Mouse (Mus musculus) MEL (cell line): ENCODE data around the gene Cmss1. TPM values are rescaled to one million over a fixed set of nuclear protein-coding genes. Genes with fewer than 3 reads are reported as not detected.

Source experiments
- DNase-seq: peaks from one replicate; pipeline ENCODE4 v3.0.0; 2011; ENCODE audit warnings: low read depth, low spot score
- H3K27ac ChIP-seq: 2 replicates; pipeline ENCODE4 v1.5.1; 2012; ENCODE audit warnings: low read depth, mild to moderate bottlenecking, control low read depth, low read length, moderate library complexity; ENCODE audit not compliant: control insufficient read depth
- H3K27me3 ChIP-seq, 2 experiments: fragments of 150-350 bp in 1 of 2; sonication (generic) in 1 of 2; 2 replicates each; pipeline ENCODE4 v1.6.1; 2012; ENCODE audit warnings: low read length in 2 of 2, mild to moderate bottlenecking in 2 of 2, improper control_type of control experiment in 1 of 2, moderate library complexity in 1 of 2; ENCODE audit not compliant: insufficient read depth in 2 of 2, control insufficient read depth in 1 of 2
- H3K36me3 ChIP-seq, 2 experiments: 2 replicates each; pipeline ENCODE4 v1.6.1; 2012 to 2014; ENCODE audit warnings: low read length in 2 of 2, improper control_type of control experiment in 1 of 2, inconsistent platforms in 1 of 2, mild to moderate bottlenecking in 1 of 2; ENCODE audit not compliant: insufficient read depth in 2 of 2, control insufficient read depth in 1 of 2
- H3K4me1 ChIP-seq, 2 experiments: fragments of 150-350 bp in 1 of 2; sonication (generic) in 1 of 2; 2 replicates each; pipeline ENCODE4 v1.6.1; 2012; ENCODE audit warnings: low read length in 2 of 2, improper control_type of control experiment in 1 of 2, mild to moderate bottlenecking in 1 of 2; ENCODE audit not compliant: insufficient read depth in 2 of 2, control insufficient read depth in 1 of 2
- H3K4me3 ChIP-seq, 2 experiments: fragments of 150-350 bp in 1 of 2; sonication (generic) in 1 of 2; 2 replicates each; pipeline ENCODE4 v1.5.1; 2012; ENCODE audit warnings: low read depth in 2 of 2, low read length in 2 of 2, mild to moderate bottlenecking in 2 of 2, moderate library complexity in 2 of 2, control low read depth in 1 of 2, improper control_type of control experiment in 1 of 2; ENCODE audit not compliant: control insufficient read depth in 1 of 2, insufficient read depth in 1 of 2
- H3K79me2 ChIP-seq: 2 replicates; pipeline ENCODE4 v1.6.1; 2012; ENCODE audit warnings: mild to moderate bottlenecking, low read length, moderate library complexity; ENCODE audit not compliant: control insufficient read depth, poor library complexity, insufficient read depth
- H3K9ac ChIP-seq: 2 replicates; pipeline ENCODE4 v1.6.1; 2012; ENCODE audit warnings: low read depth, mild to moderate bottlenecking, control low read depth, low read length, moderate library complexity; ENCODE audit not compliant: control insufficient read depth, poor library complexity, severe bottlenecking
- H3K9me3 ChIP-seq: fragments of 150-350 bp; sonication (generic); replicated peaks from 2 replicates; pipeline ENCODE4 v1.6.1; 2012; ENCODE audit warnings: mild to moderate bottlenecking, low read length, improper control_type of control experiment, moderate library complexity; ENCODE audit not compliant: insufficient read depth
- CHD2 ChIP-seq: IDR thresholded peaks from 2 replicates; pipeline ENCODE4 v1.6.1; 2011; ENCODE audit warnings: low read length, improper control_type of control experiment
- ELF1 ChIP-seq: IDR thresholded peaks from 2 replicates; pipeline ENCODE4 v1.6.1; 2014; ENCODE audit warnings: low read depth, mild to moderate bottlenecking, inconsistent platforms, low read length, improper control_type of control experiment, moderate library complexity
- EP300 ChIP-seq, 2 experiments: IDR thresholded peaks; 2 replicates each; pipeline ENCODE4 v1.6.1; 2011; ENCODE audit warnings: improper control_type of control experiment in 2 of 2, low read length in 2 of 2, low read depth in 1 of 2, mild to moderate bottlenecking in 1 of 2
- GABPA ChIP-seq: IDR thresholded peaks from 2 replicates; pipeline ENCODE4 v1.6.1; 2012; ENCODE audit warnings: low read depth, mild to moderate bottlenecking, inconsistent platforms, low read length, improper control_type of control experiment, moderate library complexity
- GATA1 ChIP-seq: IDR thresholded peaks from 2 replicates; pipeline ENCODE4 v1.6.1; 2011; ENCODE audit warnings: low read depth, low read length, improper control_type of control experiment
- JUND ChIP-seq: IDR thresholded peaks from 2 replicates; pipeline ENCODE4 v1.6.1; 2011; ENCODE audit warnings: low read depth, mild to moderate bottlenecking, improper control_type of control experiment, low read length
- MAZ ChIP-seq: IDR thresholded peaks from 2 replicates; pipeline ENCODE4 v1.6.1; 2012; ENCODE audit warnings: low read depth, mild to moderate bottlenecking, inconsistent platforms, low read length, improper control_type of control experiment
- MEF2A ChIP-seq: IDR thresholded peaks from 2 replicates; pipeline ENCODE4 v1.6.1; 2014; ENCODE audit warnings: low read depth, mild to moderate bottlenecking, inconsistent platforms, low read length, improper control_type of control experiment; ENCODE audit not compliant: poor library complexity, insufficient replicate concordance, severe bottlenecking; ENCODE audit errors: extremely low read depth
- MXI1 ChIP-seq: IDR thresholded peaks from 2 replicates; pipeline ENCODE4 v1.6.1; 2011; ENCODE audit warnings: mild to moderate bottlenecking, low read depth, low read length, improper control_type of control experiment
- MYB ChIP-seq: IDR thresholded peaks from 2 replicates; pipeline ENCODE4 v1.6.1; 2011; ENCODE audit warnings: mild to moderate bottlenecking, low read depth, low read length, improper control_type of control experiment
- NRF1 ChIP-seq: IDR thresholded peaks from 2 replicates; pipeline ENCODE4 v1.6.1; 2014; ENCODE audit warnings: low read depth, mild to moderate bottlenecking, inconsistent platforms, low read length, improper control_type of control experiment, moderate library complexity; ENCODE audit not compliant: poor library complexity, insufficient read depth, severe bottlenecking
- RAD21 ChIP-seq: IDR thresholded peaks from 2 replicates; pipeline ENCODE4 v1.6.1; 2011; ENCODE audit warnings: mild to moderate bottlenecking, low read depth, low read length, improper control_type of control experiment
- RCOR1 ChIP-seq: IDR thresholded peaks from 2 replicates; pipeline ENCODE4 v1.6.1; 2012; ENCODE audit warnings: low read depth, mild to moderate bottlenecking, inconsistent platforms, low read length, improper control_type of control experiment
- SIN3A ChIP-seq: IDR thresholded peaks from 2 replicates; pipeline ENCODE4 v1.6.1; 2012; ENCODE audit warnings: low read length, improper control_type of control experiment, inconsistent platforms
- TAL1 ChIP-seq: IDR thresholded peaks from 2 replicates; pipeline ENCODE4 v1.6.1; 2012; ENCODE audit warnings: mild to moderate bottlenecking, inconsistent platforms, low read length, moderate library complexity, mixed read lengths
- UBTF ChIP-seq: IDR thresholded peaks from 2 replicates; pipeline ENCODE4 v1.6.1; 2012; ENCODE audit warnings: low read depth, mild to moderate bottlenecking, inconsistent platforms, low read length, improper control_type of control experiment, moderate library complexity, borderline replicate concordance; ENCODE audit not compliant: insufficient read depth
- USF2 ChIP-seq, 2 experiments: IDR thresholded peaks; 2 replicates each; pipeline ENCODE4 v1.6.1; 2011 to 2012; ENCODE audit warnings: improper control_type of control experiment in 2 of 2, low read length in 2 of 2, borderline replicate concordance in 1 of 2, inconsistent platforms in 1 of 2, low read depth in 1 of 2, mild to moderate bottlenecking in 1 of 2; ENCODE audit not compliant: insufficient read depth in 1 of 2
- ZMIZ1 ChIP-seq: IDR thresholded peaks from 2 replicates; pipeline ENCODE4 v1.6.1; 2012; ENCODE audit warnings: low read depth, mild to moderate bottlenecking, inconsistent platforms, low read length, improper control_type of control experiment, moderate library complexity
- polyA plus RNA-seq, 2 experiments: library from polyadenylated mRNA; stranded (reverse) in 1 of 2; unstranded in 1 of 2; fragments of >175 nt in 1 of 2; fragments of >200 nt in 1 of 2; gene quantifications; 2 replicates each; pipeline versions ENCODE4 v1.2.1 to v1.2.4; 2012; ENCODE audit warnings: low replicate concordance in 2 of 2, low read depth in 1 of 2; ENCODE audit not compliant: insufficient read length in 2 of 2, insufficient read depth in 1 of 2, missing spikeins in 1 of 2
- total RNA-seq: library from RNA; depleted of rRNA; stranded (reverse); fragments of 300-350 nt; gene quantifications from 2 replicates; pipeline ENCODE4 v1.2.3, GENCODE M21; 2012

Cmss1 gene
- total and polyA plus RNA-seq, 3 experiments, result 80.9 to 94.7 TPM; not detected in 1

DNA sequence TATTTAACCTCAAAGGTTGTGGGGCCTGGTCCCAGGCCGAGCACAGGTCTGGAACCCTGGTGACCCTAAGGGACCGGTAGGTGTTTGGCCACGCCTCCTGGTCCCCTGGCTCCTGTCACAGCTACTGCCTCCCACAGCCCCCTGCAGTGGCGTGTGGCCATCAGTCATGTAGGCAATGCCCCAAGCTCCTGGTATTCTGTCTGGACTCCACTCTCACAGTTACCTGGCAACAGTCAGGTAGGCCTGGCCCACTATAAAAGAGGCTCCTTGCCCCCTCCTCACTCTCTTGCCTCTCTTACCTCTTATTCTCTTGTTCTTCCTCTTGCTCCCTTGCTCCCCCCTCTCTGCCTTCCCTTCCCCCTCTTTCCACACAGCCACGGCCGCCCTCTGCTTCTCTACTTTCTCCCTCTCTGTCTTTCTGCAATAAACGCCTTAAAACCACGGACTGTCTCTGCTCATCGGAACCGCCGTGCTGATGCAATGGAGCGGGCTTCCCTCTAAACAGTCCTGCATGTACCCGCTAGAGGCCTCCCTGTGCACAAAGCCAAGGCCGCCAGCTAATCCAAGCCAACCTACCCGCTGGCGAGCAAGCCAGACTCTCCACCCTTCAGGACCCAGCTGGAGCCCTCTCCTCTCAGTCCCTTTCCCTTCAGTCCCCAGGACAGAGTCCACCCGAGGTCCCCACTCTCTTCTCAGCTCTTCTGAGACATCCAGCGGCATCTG lies 243.8 kb downstream of the Cmss1 start:
- DNase-seq, result no peak
- Histone ChIP-seq H3K4me1 (peaks cover 0 to 3% of the 10 kb centered on the region in 2 experiments; a peak in 1 of 4 replicates), H3K27me3 (no peaks in the 10 kb centered on the region), H3K9me3 (no peaks in the 10 kb centered on the region), H3K79me2 (no peaks in the 10 kb centered on the region), H3K36me3 (no peaks in the 10 kb centered on the region; a peak in 1 of 4 replicates), H3K4me3 (no peak overlapping the region), H3K9ac (no peak overlapping the region), H3K27ac (no peak overlapping the region)
- TF ChIP-seq USF2 (IDR thresholded peaks at IDR 0.05; ENCODE audit: borderline replicate concordance in 1 of 2, insufficient read depth in 1 of 2, low read depth in 1 of 2, low read length in 2 of 2), result no peak

DNA sequence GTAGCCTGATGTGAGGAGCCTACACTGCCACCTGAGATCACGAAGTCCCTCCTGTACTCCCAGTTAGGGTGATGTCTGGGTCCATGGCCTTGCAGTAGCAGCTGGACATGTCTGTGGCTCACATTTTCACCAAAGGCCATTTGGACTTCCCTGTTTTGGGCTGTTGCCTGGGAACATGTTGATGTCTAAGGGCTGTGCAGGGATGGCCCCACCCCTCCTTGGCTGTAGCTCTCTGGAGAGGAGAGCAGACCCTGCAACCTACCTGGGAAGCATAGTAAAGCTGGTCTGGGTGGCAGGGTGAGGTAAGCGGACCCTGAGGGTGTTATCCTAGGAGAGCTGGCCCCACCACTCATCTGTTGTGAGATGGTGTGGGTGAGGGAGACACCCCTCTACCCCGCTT lies 245.9 kb downstream of the Cmss1 start:
- Histone ChIP-seq H3K36me3 (no peaks in the 10 kb centered on the region; a peak in 1 of 4 replicates), H3K27ac (no peak overlapping the region), H3K4me1 (peaks cover 0 to 3% of the 10 kb centered on the region in 2 experiments; a peak in 1 of 4 replicates), H3K27me3 (no peaks in the 10 kb centered on the region), H3K79me2 (no peaks in the 10 kb centered on the region), H3K9ac (no peak overlapping the region), H3K9me3 (no peaks in the 10 kb centered on the region), H3K4me3 (no peak overlapping the region)
- no peak for DNase-seq
- TF ChIP-seq MEF2A, result no peak
- no peak for TF ChIP-seq MYB
- TF ChIP-seq JUND, result no peak
- TF ChIP-seq TAL1, result no peak
- no peak for TF ChIP-seq RAD21
- no peak for TF ChIP-seq RCOR1
- TF ChIP-seq GATA1, result no peak
- no peak for TF ChIP-seq CHD2
- no peak for TF ChIP-seq UBTF
- TF ChIP-seq ELF1, result no peak
- TF ChIP-seq ZMIZ1, result no peak
- TF ChIP-seq GABPA, result no peak
- no peak for TF ChIP-seq MXI1
- TF ChIP-seq EP300 (IDR thresholded peaks at IDR 0.05; ENCODE audit: low read depth in 1 of 2, low read length in 2 of 2), result no peak
- TF ChIP-seq NRF1, result no peak
- TF ChIP-seq MAZ, result no peak
- no peak for TF ChIP-seq SIN3A
